18 mouse cellular contexts compared by ENCODE assay signal in genomic region chr19:27902601-27903000, GRCm38 (mm10).
"Had no signal": no experiment of that assay in that cellular context is flagged by ENCODE, and none has a peak within 500 bp of the region (broad histone marks: within the 10 kb centered on the region; RNA-seq: fewer than 3 reads in every experiment).

No protein-coding gene starts in this region.

- H3K27me3 ChIP-seq: limb, embryonic 13.5 days; liver, embryonic 13.5 days; midbrain, embryonic 15.5 days; neural tube, embryonic 13.5 days; stomach, embryonic 15.5 days had no signal

- H3K4me2 ChIP-seq: limb, embryonic 13.5 days; liver, embryonic 13.5 days; midbrain, embryonic 11.5 days; midbrain, embryonic 15.5 days; neural tube, embryonic 13.5 days; stomach, embryonic 15.5 days had no signal

- ATAC-seq: midbrain, embryonic 15.5 days had no signal

- H3K27ac ChIP-seq: kidney, postnatal 0 days; limb, embryonic 10.5 days; limb, embryonic 13.5 days; liver, embryonic 13.5 days; macrophage; midbrain, embryonic 15.5 days; neural tube, embryonic 13.5 days; stomach, embryonic 15.5 days had no signal

- DNase-seq: kidney, postnatal 25 days; layer of hippocampus, adult 9-11 months; liver; liver, embryonic 13.5 days; lung, adult 2 months; retina, postnatal 1 day; right cerebral cortex, postnatal 25 days; spleen, adult 18-20 months; thymus, postnatal 25 days had no signal

- H3K36me3 ChIP-seq: liver, embryonic 13.5 days; midbrain, embryonic 15.5 days; stomach, embryonic 15.5 days had no signal

- H3K9ac ChIP-seq: limb, embryonic 13.5 days; liver, embryonic 13.5 days; midbrain, embryonic 15.5 days; neural tube, embryonic 13.5 days; stomach, embryonic 15.5 days had no signal

- H3K4me3 ChIP-seq: layer of hippocampus, adult 2 months; limb, embryonic 10.5 days; limb, embryonic 13.5 days; liver, embryonic 13.5 days; midbrain, embryonic 15.5 days; neural tube, embryonic 13.5 days; stomach, embryonic 15.5 days had no signal

- H3K9me3 ChIP-seq: limb, embryonic 10.5 days; limb, embryonic 13.5 days; liver, embryonic 13.5 days; midbrain, embryonic 15.5 days; neural tube, embryonic 13.5 days; stomach, embryonic 15.5 days had no signal
